Mouse (Mus musculus) MEL (cell line): ENCODE measurements at regions not wholly inside any gene's neighbourhood (a gene's known extent, or its start where the extent isn't known, plus 50 kb on each side); places are given as distances from the start of the nearest gene placed in this dataset.

Experiments used
- CHD1 ChIP-seq: IDR thresholded peaks from 2 replicates; pipeline ENCODE4 v1.6.1; 2012; ENCODE audit warnings: low read depth, mild to moderate bottlenecking, inconsistent platforms, low read length, improper control_type of control experiment
- CTCF ChIP-seq, 3 experiments: IDR thresholded peaks in 2 of 3; conservative IDR thresholded peaks in 1 of 3; 2 replicates each; pipeline ENCODE4 v1.5.1; 2011 to 2012; ENCODE audit warnings: low read length in 3 of 3, low read depth in 2 of 3, mild to moderate bottlenecking in 2 of 3, improper control_type of control experiment in 1 of 3, inconsistent platforms in 1 of 3, mixed read lengths in 1 of 3, moderate library complexity in 1 of 3; ENCODE audit not compliant: control insufficient read depth in 1 of 3, insufficient read depth in 1 of 3, poor library complexity in 1 of 3, severe bottlenecking in 1 of 3
- EP300 ChIP-seq, 2 experiments: IDR thresholded peaks; 2 replicates each; pipeline ENCODE4 v1.6.1; 2011; ENCODE audit warnings: improper control_type of control experiment in 2 of 2, low read length in 2 of 2, low read depth in 1 of 2, mild to moderate bottlenecking in 1 of 2
- JUND ChIP-seq: IDR thresholded peaks from 2 replicates; pipeline ENCODE4 v1.6.1; 2011; ENCODE audit warnings: low read depth, mild to moderate bottlenecking, improper control_type of control experiment, low read length
- NRF1 ChIP-seq: IDR thresholded peaks from 2 replicates; pipeline ENCODE4 v1.6.1; 2014; ENCODE audit warnings: low read depth, mild to moderate bottlenecking, inconsistent platforms, low read length, improper control_type of control experiment, moderate library complexity; ENCODE audit not compliant: poor library complexity, insufficient read depth, severe bottlenecking
- POLR2A ChIP-seq, 2 experiments: IDR thresholded peaks; 2 replicates each; pipeline ENCODE4 v1.6.1; 2011 to 2012; ENCODE audit warnings: low read length in 2 of 2, mild to moderate bottlenecking in 2 of 2, control low read depth in 1 of 2, improper control_type of control experiment in 1 of 2, low read depth in 1 of 2, moderate library complexity in 1 of 2; ENCODE audit not compliant: control insufficient read depth in 1 of 2, insufficient read depth in 1 of 2, poor library complexity in 1 of 2
- POLR2AphosphoS2 ChIP-seq: IDR thresholded peaks from 2 replicates; pipeline ENCODE4 v1.6.1; 2011; ENCODE audit warnings: low read length, improper control_type of control experiment
- SMC3 ChIP-seq: IDR thresholded peaks from 2 replicates; pipeline ENCODE4 v1.6.1; 2011; ENCODE audit warnings: low read depth, low read length, improper control_type of control experiment
- TBP ChIP-seq: IDR thresholded peaks from 2 replicates; pipeline ENCODE4 v1.8.0; 2011; ENCODE audit warnings: low read depth, low read length, improper control_type of control experiment
- USF1 ChIP-seq: IDR thresholded peaks from 2 replicates; pipeline ENCODE4 v1.6.1; 2014; ENCODE audit warnings: low read depth, mild to moderate bottlenecking, inconsistent platforms, low read length, improper control_type of control experiment, moderate library complexity
- USF2 ChIP-seq, 2 experiments: IDR thresholded peaks; 2 replicates each; pipeline ENCODE4 v1.6.1; 2011 to 2012; ENCODE audit warnings: improper control_type of control experiment in 2 of 2, low read length in 2 of 2, borderline replicate concordance in 1 of 2, inconsistent platforms in 1 of 2, low read depth in 1 of 2, mild to moderate bottlenecking in 1 of 2; ENCODE audit not compliant: insufficient read depth in 1 of 2

DNA sequence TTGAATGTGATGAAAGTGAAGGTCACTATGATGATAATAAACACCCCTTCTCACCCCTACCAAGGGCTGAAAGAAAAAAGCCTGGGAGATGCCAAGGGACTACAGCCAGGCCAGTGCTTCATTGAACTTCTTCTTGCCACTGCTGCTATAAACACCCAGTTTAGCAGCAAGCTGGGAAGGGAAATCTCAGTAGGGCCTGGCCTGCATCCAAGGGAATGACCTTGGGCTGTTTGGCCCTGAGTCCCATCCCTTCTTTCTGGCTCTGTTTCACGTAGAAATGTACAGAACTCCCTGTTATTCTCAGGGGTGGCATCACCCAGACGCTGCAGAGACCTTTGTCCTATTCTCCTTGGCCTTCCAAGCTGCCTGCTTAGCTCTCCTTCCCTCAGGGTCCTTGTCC, 450.0 kb upstream of the Tle4 start:
- no peak for TF ChIP-seq CTCF (IDR thresholded peaks at IDR 0.05 in 2 of 3, conservative IDR thresholded peaks at IDR 0.05 in 1 of 3; ENCODE audit: control insufficient read depth in 1 of 3, insufficient read depth in 1 of 3, low read depth in 2 of 3, low read length in 3 of 3, poor library complexity in 1 of 3, severe bottlenecking in 1 of 3)
- no peak for TF ChIP-seq POLR2AphosphoS2
- TF ChIP-seq TBP: no peak
- TF ChIP-seq NRF1: no peak
- no peak for TF ChIP-seq EP300 (IDR thresholded peaks at IDR 0.05; ENCODE audit: low read depth in 1 of 2, low read length in 2 of 2)
- TF ChIP-seq USF2 (IDR thresholded peaks at IDR 0.05; ENCODE audit: borderline replicate concordance in 1 of 2, insufficient read depth in 1 of 2, low read depth in 1 of 2, low read length in 2 of 2): no peak
- TF ChIP-seq POLR2A (IDR thresholded peaks at IDR 0.05; ENCODE audit: control insufficient read depth in 1 of 2, insufficient read depth in 1 of 2, low read depth in 1 of 2, low read length in 2 of 2, poor library complexity in 1 of 2): no peak
- no peak for TF ChIP-seq CHD1
- no peak for TF ChIP-seq JUND
- no peak for TF ChIP-seq SMC3
- no peak for TF ChIP-seq USF1
